In the genomic region with DNA sequence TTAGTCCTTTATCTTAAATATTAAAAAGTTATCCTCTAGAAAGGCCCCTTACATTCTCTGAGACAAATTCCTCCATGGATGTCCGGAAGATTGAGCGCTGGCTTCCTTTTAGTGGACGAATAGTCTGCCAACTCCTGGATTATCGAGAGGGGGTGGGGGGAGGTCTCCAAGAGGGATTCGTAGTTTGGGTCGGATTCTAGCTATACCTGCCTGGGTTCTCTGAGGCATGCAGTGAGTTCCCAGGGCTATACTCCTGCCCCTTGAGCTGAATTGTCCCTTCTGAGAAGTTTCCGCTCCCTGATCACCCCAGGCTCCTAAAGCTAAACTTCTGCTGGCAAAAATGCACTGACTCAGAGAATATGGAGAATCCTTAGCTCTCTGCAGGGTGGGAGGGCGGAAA, we compare ENCODE assay signal across 15 mouse cellular contexts. TPM values are rescaled to one million over a fixed set of nuclear protein-coding genes. Genes with fewer than 3 reads are reported as not detected.
DNase-seq lines count a peak whose midpoint lies in the region; ATAC-seq and TF ChIP-seq lines count a peak whose summit lies in the region.
"Had no signal": no experiment of that assay in that cellular context is flagged by ENCODE, and none has a peak within 500 bp of the region (broad histone marks: within the 10 kb centered on the region; RNA-seq: fewer than 3 reads in every experiment).

No protein-coding gene starts in this region.

- H3K9ac ChIP-seq in lung, embryonic 14.5 days: peak overlapping the region; percentile 10; the same call in 1 of the 2 replicates
- H3K9ac ChIP-seq in forebrain, embryonic 12.5 days: peak overlapping the region; percentile 99
- H3K9ac ChIP-seq in neural tube, embryonic 12.5 days: no peak overlapping the region
- H3K9ac ChIP-seq: liver, embryonic 12.5 days had no signal

- H3K4me3 ChIP-seq in heart, embryonic 10.5 days: no peak overlapping the region
- no peak overlapping the region for H3K4me3 ChIP-seq in lung, embryonic 14.5 days (ENCODE audit: low read depth, low read length)
- H3K4me3 ChIP-seq in forebrain, embryonic 12.5 days (replicated peaks): peak overlapping the region; percentile 93
- H3K4me3 ChIP-seq in neural tube, embryonic 12.5 days: no peak overlapping the region
- H3K4me3 ChIP-seq in layer of hippocampus, adult 2 months: no peak overlapping the region
- H3K4me3 ChIP-seq: liver, embryonic 12.5 days had no signal

- peaks cover 55% of the 10 kb centered on the region for H3K4me1 ChIP-seq in heart, embryonic 10.5 days
- peaks cover 20% of the 10 kb centered on the region for H3K4me1 ChIP-seq in lung, embryonic 14.5 days (ENCODE audit: insufficient read depth)
- peaks cover 49% of the 10 kb centered on the region for H3K4me1 ChIP-seq in forebrain, embryonic 12.5 days
- peaks cover 51% of the 10 kb centered on the region for H3K4me1 ChIP-seq in neural tube, embryonic 12.5 days

- ATAC-seq in lung, embryonic 14.5 days (ENCODE audit: insufficient read depth): no peak
- ATAC-seq in forebrain, embryonic 12.5 days (ENCODE audit: low FRiP score): no peak
- no peak for ATAC-seq in neural tube, embryonic 12.5 days (ENCODE audit: low FRiP score, low read depth)
- ATAC-seq: liver, embryonic 12.5 days had no signal

- H3K36me3 ChIP-seq in heart, embryonic 10.5 days: no peaks in the 10 kb centered on the region
- H3K36me3 ChIP-seq in lung, embryonic 14.5 days (ENCODE audit: insufficient read depth): peaks cover 7% of the 10 kb centered on the region
- H3K36me3 ChIP-seq in forebrain, embryonic 12.5 days (replicated peaks): no peaks in the 10 kb centered on the region
- no peaks in the 10 kb centered on the region for H3K36me3 ChIP-seq in neural tube, embryonic 12.5 days
- H3K36me3 ChIP-seq: liver, embryonic 12.5 days had no signal

- peak overlapping the region; percentile 82; the same call in 1 of the 2 replicates for H3K27ac ChIP-seq in heart, embryonic 10.5 days
- peak overlapping the region; percentile 6; the same call in 1 of the 2 replicates for H3K27ac ChIP-seq in lung, embryonic 14.5 days (ENCODE audit: low read depth)
- H3K27ac ChIP-seq in forebrain, embryonic 12.5 days: peak overlapping the region; percentile 84; the same call in 1 of the 2 replicates
- no peak overlapping the region for H3K27ac ChIP-seq in neural tube, embryonic 12.5 days
- no peak overlapping the region for H3K27ac ChIP-seq in layer of hippocampus, adult 2 months
- H3K27ac ChIP-seq: liver, embryonic 12.5 days had no signal

- no peak for DNase-seq in heart, embryonic 10.5 days (ENCODE audit: low spot score)
- no peak for DNase-seq in heart, adult 18-20 months
- DNase-seq in lung, embryonic 14.5 days: no peak
- no peak for DNase-seq in lung, postnatal 4 days
- no peak for DNase-seq in layer of hippocampus, adult 2 months (ENCODE audit: low spot score in 2 of 2)
- DNase-seq in spleen, postnatal 36 days (ENCODE audit: low spot score in 2 of 2): no peak
- DNase-seq: B cell, adult 2 months; cerebellum, adult 9-11 months; right cerebral cortex, postnatal 4 days; thymus, adult 2 months had no signal

- no peaks in the 10 kb centered on the region for H3K9me3 ChIP-seq in heart, embryonic 10.5 days
- H3K9me3 ChIP-seq in lung, embryonic 14.5 days (ENCODE audit: low read depth, low read length): no peaks in the 10 kb centered on the region
- no peaks in the 10 kb centered on the region for H3K9me3 ChIP-seq in forebrain, embryonic 12.5 days
- H3K9me3 ChIP-seq in neural tube, embryonic 12.5 days: no peaks in the 10 kb centered on the region
- H3K9me3 ChIP-seq: liver, embryonic 12.5 days had no signal

- H3K4me2 ChIP-seq in lung, embryonic 14.5 days: peak overlapping the region; percentile 80
- peak overlapping the region; percentile 82 for H3K4me2 ChIP-seq in forebrain, embryonic 12.5 days
- peak overlapping the region; percentile 88 for H3K4me2 ChIP-seq in neural tube, embryonic 12.5 days (replicated peaks)
- H3K4me2 ChIP-seq: liver, embryonic 12.5 days had no signal

- peaks cover 7% of the 10 kb centered on the region; the same call in 1 of the 2 replicates for H3K27me3 ChIP-seq in heart, embryonic 10.5 days (ENCODE audit: insufficient read depth, poor library complexity, severe bottlenecking)
- no peaks in the 10 kb centered on the region; the same call in 1 of the 2 replicates for H3K27me3 ChIP-seq in lung, embryonic 14.5 days (ENCODE audit: insufficient read depth, low read length)
- peaks cover 6% of the 10 kb centered on the region; the same call in 1 of the 2 replicates for H3K27me3 ChIP-seq in forebrain, embryonic 12.5 days
- peaks cover 4% of the 10 kb centered on the region; the same call in 1 of the 2 replicates for H3K27me3 ChIP-seq in neural tube, embryonic 12.5 days (replicated peaks)

- no peak for TF ChIP-seq CTCF in lung, embryonic 14.5 days (IDR thresholded peaks at IDR 0.05; ENCODE audit: low read depth)
- no peak for TF ChIP-seq CTCF in layer of hippocampus, adult 2 months (conservative IDR thresholded peaks at IDR 0.05)

- 58% methylated on average over 8 of the region's 8 CpGs for WGBS in heart, embryonic 10.5 days
- WGBS in lung, embryonic 14.5 days: 41% methylated on average over 8 of the region's 8 CpGs
- 39% methylated on average over 8 of the region's 8 CpGs for WGBS in forebrain, embryonic 12.5 days
- 44% methylated on average over 8 of the region's 8 CpGs for WGBS in neural tube, embryonic 12.5 days

RNA-seq across cellular contexts. Expression of a gene that starts 5.3 kb away (rescaled TPM):
- polyA plus RNA-seq in heart, embryonic 10.5 days (2016; fragmentation: Nextera tagmentation; extraction: Ambion mirVana): 22.9 and 34.5 TPM in 2 replicates
- 1 to 10 TPM; 2.0 to 2.2 TPM for total RNA-seq in heart, adult 18-20 months (2021)
- 40.0 and 42.9 TPM in 2 replicates for polyA plus RNA-seq in lung, embryonic 14.5 days (2014; fragmentation: Nextera tagmentation; extraction: Ambion mirVana)
- polyA plus RNA-seq in forebrain, embryonic 12.5 days (2016; fragmentation: Nextera tagmentation; extraction: Ambion mirVana): 42.2 and 42.3 TPM in 2 replicates
- 38.2 and 44.0 TPM in 2 replicates for polyA plus RNA-seq in neural tube, embryonic 12.5 days (2016; fragmentation: Nextera tagmentation; extraction: Ambion mirVana)
- total RNA-seq in layer of hippocampus, adult 2 months (2021): 1 to 10 TPM; 7.5 to 9.2 TPM
- total RNA-seq: megakaryocyte, adult 5-6 weeks; MEL had no signal

RNA-seq across cellular contexts. Expression of a gene that starts 30.2 kb away (rescaled TPM):
- polyA plus RNA-seq in heart, embryonic 10.5 days (2016; fragmentation: Nextera tagmentation; extraction: Ambion mirVana): 11.6 and 13.5 TPM in 2 replicates
- total RNA-seq in heart, adult 18-20 months (2021): 1 to 10 TPM; 1.1 to 1.2 TPM
- 14.3 and 15.3 TPM in 2 replicates for polyA plus RNA-seq in lung, embryonic 14.5 days (2014; fragmentation: Nextera tagmentation; extraction: Ambion mirVana)
- polyA plus RNA-seq in forebrain, embryonic 12.5 days (2016; fragmentation: Nextera tagmentation; extraction: Ambion mirVana): 11.7 and 12.5 TPM in 2 replicates
- polyA plus RNA-seq in neural tube, embryonic 12.5 days (2016; fragmentation: Nextera tagmentation; extraction: Ambion mirVana): 5.7 and 7.3 TPM in 2 replicates
- total RNA-seq in layer of hippocampus, adult 2 months (2021): 1 to 10 TPM; 3.9 to 4.2 TPM
- total RNA-seq: megakaryocyte, adult 5-6 weeks had no signal

RNA-seq across cellular contexts. Expression of a gene that starts 53.3 kb away (rescaled TPM):
- polyA plus RNA-seq in heart, embryonic 10.5 days (2016; fragmentation: Nextera tagmentation; extraction: Ambion mirVana): 45.7 and 47.0 TPM in 2 replicates
- total RNA-seq in heart, adult 18-20 months (2021): 10 to 100 TPM; 17.3 to 18.6 TPM
- polyA plus RNA-seq in lung, embryonic 14.5 days (2014; fragmentation: Nextera tagmentation; extraction: Ambion mirVana): 47.0 and 49.4 TPM in 2 replicates
- polyA plus RNA-seq in forebrain, embryonic 12.5 days (2016; fragmentation: Nextera tagmentation; extraction: Ambion mirVana): 66.6 and 67.9 TPM in 2 replicates
- polyA plus RNA-seq in neural tube, embryonic 12.5 days (2016; fragmentation: Nextera tagmentation; extraction: Ambion mirVana): 69.0 and 71.0 TPM in 2 replicates
- total RNA-seq in layer of hippocampus, adult 2 months (2021): 10 to 100 TPM; 53.0 to 58.9 TPM

RNA-seq across cellular contexts. Expression of a gene that starts 54.0 kb away (rescaled TPM):
- 0.53 and 1.2 TPM in 2 replicates for polyA plus RNA-seq in heart, embryonic 10.5 days (2016; fragmentation: Nextera tagmentation; extraction: Ambion mirVana)
- not detected for total RNA-seq in heart, adult 18-20 months (2021)
- polyA plus RNA-seq in lung, embryonic 14.5 days (2014; fragmentation: Nextera tagmentation; extraction: Ambion mirVana): 0.22 and 0.64 TPM in 2 replicates
- 0.19 and 0.21 TPM in 2 replicates for polyA plus RNA-seq in forebrain, embryonic 12.5 days (2016; fragmentation: Nextera tagmentation; extraction: Ambion mirVana)
- 0.58 and 0.60 TPM in 2 replicates for polyA plus RNA-seq in neural tube, embryonic 12.5 days (2016; fragmentation: Nextera tagmentation; extraction: Ambion mirVana)
- not detected for total RNA-seq in layer of hippocampus, adult 2 months (2021)
- total RNA-seq: megakaryocyte, adult 5-6 weeks; MEL had no signal
- polyA plus RNA-seq: thymus, adult 2 months had no signal

Comparison
In these comparisons a context has a peak if more than half of its experiments do, and no peak if none do; other contexts are left out.
1. H3K27ac ChIP-seq: peak in heart, embryonic 10.5 days (single experiment), lung, embryonic 14.5 days (single experiment) and forebrain, embryonic 12.5 days (single experiment); none in neural tube, embryonic 12.5 days (single experiment) and layer of hippocampus, adult 2 months (single experiment).
2. Peak in every context shown above with its lines, with median percentiles within 50 percentile points of each other: H3K4me2 ChIP-seq.